Mouse (Mus musculus) embryo, embryonic 9.5 days (tissue): ENCODE results near the gene Ltbp3.

ENCODE experiments used
- DNase-seq: peaks from one replicate; pipeline ENCODE4 v3.0.0-alpha.2; 2017; ENCODE audit errors: extremely low spot score

Ltbp3 gene

GRCm38 (mm10) chr19:5793116-5793515 is 52.4 kb downstream of the Ltbp3 start:
- peak; percentile 58 for DNase-seq

- DNase-seq: peak; percentile 36
These were observed 53.4 kb downstream of the Ltbp3 start for GRCm38 (mm10) chr19:5793917-5794770.

GRCm38 (mm10) chr19:5794771-5795576 is 54.3 kb downstream of the Ltbp3 start:
- peak; percentile 63 for DNase-seq

GRCm38 (mm10) chr19:5795668-5796572 is 55.2 kb downstream of the Ltbp3 start:
- no peak for DNase-seq

GRCm38 (mm10) chr19:5796573-5797111 is 55.9 kb downstream of the Ltbp3 start:
- peak; percentile 22 for DNase-seq

- DNase-seq: peak; percentile 17
These were observed 56.8 kb downstream of the Ltbp3 start for GRCm38 (mm10) chr19:5797381-5798111.

GRCm38 (mm10) chr19:5798700-5799479 is 58.2 kb downstream of the Ltbp3 start:
- DNase-seq: no peak

- DNase-seq: peak; percentile 53
These were observed 59.1 kb downstream of the Ltbp3 start for GRCm38 (mm10) chr19:5799566-5800349.

GRCm38 (mm10) chr19:5800350-5800631 is 59.6 kb downstream of the Ltbp3 start:
- DNase-seq: no peak

GRCm38 (mm10) chr19:5800632-5801431 is 60.1 kb downstream of the Ltbp3 start:
- DNase-seq: peak; percentile 60

- peak; percentile 19 for DNase-seq
These were observed 60.8 kb downstream of the Ltbp3 start for GRCm38 (mm10) chr19:5801432-5801964.

GRCm38 (mm10) chr19:5802011-5802786 is 61.5 kb downstream of the Ltbp3 start:
- DNase-seq: peak; percentile 97

- DNase-seq: no peak
These were observed 62.0 kb downstream of the Ltbp3 start for GRCm38 (mm10) chr19:5802787-5803040.

GRCm38 (mm10) chr19:5803041-5803880 is 62.6 kb downstream of the Ltbp3 start:
- peak; percentile 100 for DNase-seq

- no peak for DNase-seq
These were observed 63.2 kb downstream of the Ltbp3 start for GRCm38 (mm10) chr19:5803881-5804279.

GRCm38 (mm10) chr19:5804371-5804899 is 63.7 kb downstream of the Ltbp3 start:
- DNase-seq: peak; percentile 47
